Mouse (Mus musculus) cortical plate, adult 2 months (tissue): ENCODE measurements around the gene Rfx5.

Experiments used
- CTCF ChIP-seq: fragments of 200-500 bp; IDR thresholded peaks from 2 replicates; pipeline ENCODE4 v1.5.1; 2011; ENCODE audit warnings: mild to moderate bottlenecking, control low read depth, low read length; ENCODE audit not compliant: insufficient read depth; ENCODE audit errors: extremely low read depth
- POLR2A ChIP-seq: fragments of 200-500 bp; IDR thresholded peaks from 2 replicates; pipeline ENCODE4 v1.6.1; 2011; ENCODE audit warnings: mild to moderate bottlenecking, low read length, control low read depth; ENCODE audit not compliant: insufficient read depth; ENCODE audit errors: extremely low read depth

DNA sequence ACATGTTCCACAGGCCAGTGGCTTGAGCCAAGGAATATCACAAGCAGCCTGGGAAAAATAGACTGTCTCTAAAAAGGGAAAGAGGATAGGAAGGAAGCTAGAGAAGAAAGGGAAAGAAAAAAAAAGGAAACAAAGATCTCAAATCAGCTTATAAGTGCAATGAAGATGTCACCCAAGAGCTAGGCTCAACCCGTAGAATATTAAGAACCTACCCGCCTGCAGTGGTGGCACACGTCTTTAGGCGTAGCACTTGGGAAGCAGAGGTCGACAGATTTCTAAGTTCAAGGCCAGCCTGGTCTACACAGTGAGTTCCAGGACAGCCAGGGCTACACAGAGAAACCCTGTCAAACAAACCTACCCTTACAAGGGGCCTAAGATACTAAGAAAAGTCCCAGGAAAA lies 19.7 kb downstream of the Rfx5 start:
- TF ChIP-seq CTCF (no peak), POLR2A (no peak)
